In genomic region chr16:88735391-88735790, GRCm38 (mm10) we compare ENCODE assay signal across 25 mouse cellular contexts. TPM values are rescaled to one million over a fixed set of nuclear protein-coding genes. Genes with fewer than 3 reads are reported as not detected.
DNase-seq lines count a peak whose midpoint lies in the region; ATAC-seq and TF ChIP-seq lines count a peak whose summit lies in the region.
"Had no signal": no experiment of that assay in that cellular context is flagged by ENCODE, and none has a peak within 500 bp of the region (broad histone marks: within the 10 kb centered on the region; RNA-seq: fewer than 3 reads in every experiment).

No protein-coding gene starts in this region.

- no peaks in the 10 kb centered on the region for H3K27me3 ChIP-seq in embryonic facial prominence, embryonic 14.5 days (replicated peaks; ENCODE audit: control insufficient read depth, insufficient read depth, low read length)
- no peaks in the 10 kb centered on the region for H3K27me3 ChIP-seq in embryonic facial prominence, embryonic 10.5 days (replicated peaks; ENCODE audit: low read depth, poor library complexity, severe bottlenecking)
- no peaks in the 10 kb centered on the region for H3K27me3 ChIP-seq in hindbrain, postnatal 0 days (ENCODE audit: insufficient read depth, low read length)
- H3K27me3 ChIP-seq in hindbrain, embryonic 11.5 days (ENCODE audit: control insufficient read depth, insufficient read depth, low read length), result no peaks in the 10 kb centered on the region
- H3K27me3 ChIP-seq in midbrain, embryonic 14.5 days (ENCODE audit: control insufficient read depth, insufficient read depth, low read length), result no peaks in the 10 kb centered on the region
- H3K27me3 ChIP-seq in midbrain, embryonic 13.5 days, result no peaks in the 10 kb centered on the region
- H3K27me3 ChIP-seq: embryonic facial prominence, embryonic 12.5 days; forebrain, embryonic 13.5 days; heart, embryonic 13.5 days; hindbrain, embryonic 15.5 days had no signal

- H3K9ac ChIP-seq in embryonic facial prominence, embryonic 14.5 days (ENCODE audit: low read depth, low read length), result no peak overlapping the region
- H3K9ac ChIP-seq in hindbrain, postnatal 0 days (replicated peaks; ENCODE audit: low read length), result no peak overlapping the region
- no peak overlapping the region for H3K9ac ChIP-seq in hindbrain, embryonic 11.5 days (ENCODE audit: low read depth, low read length)
- H3K9ac ChIP-seq in midbrain, embryonic 14.5 days (replicated peaks; ENCODE audit: low read length), result no peak overlapping the region
- no peak overlapping the region for H3K9ac ChIP-seq in midbrain, embryonic 13.5 days (replicated peaks)
- H3K9ac ChIP-seq: embryonic facial prominence, embryonic 12.5 days; forebrain, embryonic 13.5 days; heart, embryonic 13.5 days; hindbrain, embryonic 15.5 days had no signal

- ATAC-seq in embryonic facial prominence, embryonic 14.5 days (ENCODE audit: low read depth), result peak; percentile 53; the same call in 1 of the 2 replicates
- ATAC-seq in hindbrain, postnatal 0 days, result peak; percentile 63; the same call in 1 of the 2 replicates
- no peak for ATAC-seq in hindbrain, embryonic 11.5 days (ENCODE audit: low FRiP score)
- no peak for ATAC-seq in midbrain, embryonic 14.5 days (ENCODE audit: low FRiP score, low TSS enrichment)
- ATAC-seq in midbrain, embryonic 13.5 days, result no peak
- ATAC-seq in granulocyte monocyte progenitor cell, adult 5-6 weeks (replicated peaks; ENCODE audit: poor library complexity, severe bottlenecking), result no peak
- ATAC-seq: forebrain, embryonic 13.5 days had no signal

- H3K4me2 ChIP-seq in embryonic facial prominence, embryonic 14.5 days (ENCODE audit: low read depth, low read length), result no peak overlapping the region
- H3K4me2 ChIP-seq in hindbrain, postnatal 0 days (ENCODE audit: low read depth, low read length), result no peak overlapping the region
- no peak overlapping the region for H3K4me2 ChIP-seq in hindbrain, embryonic 11.5 days (replicated peaks; ENCODE audit: low read depth, low read length)
- no peak overlapping the region for H3K4me2 ChIP-seq in midbrain, embryonic 14.5 days (ENCODE audit: low read length)
- H3K4me2 ChIP-seq in midbrain, embryonic 13.5 days (replicated peaks), result no peak overlapping the region
- H3K4me2 ChIP-seq: embryonic facial prominence, embryonic 12.5 days; forebrain, embryonic 13.5 days; heart, embryonic 13.5 days; hindbrain, embryonic 15.5 days had no signal

- no peaks in the 10 kb centered on the region for H3K9me3 ChIP-seq in embryonic facial prominence, embryonic 14.5 days (ENCODE audit: control insufficient read depth, low read length)
- H3K9me3 ChIP-seq in embryonic facial prominence, embryonic 10.5 days, result no peaks in the 10 kb centered on the region
- no peaks in the 10 kb centered on the region for H3K9me3 ChIP-seq in hindbrain, postnatal 0 days (ENCODE audit: low read length)
- no peaks in the 10 kb centered on the region for H3K9me3 ChIP-seq in hindbrain, embryonic 11.5 days (ENCODE audit: control insufficient read depth, low read length)
- H3K9me3 ChIP-seq in midbrain, embryonic 14.5 days (ENCODE audit: control insufficient read depth, low read length), result no peaks in the 10 kb centered on the region
- H3K9me3 ChIP-seq in midbrain, embryonic 13.5 days, result no peaks in the 10 kb centered on the region
- H3K9me3 ChIP-seq: embryonic facial prominence, embryonic 12.5 days; forebrain, embryonic 13.5 days; heart, embryonic 13.5 days; hindbrain, embryonic 15.5 days had no signal

- no peak for TF ChIP-seq POLR2A in brain, embryonic 14.5 days (IDR thresholded peaks at IDR 0.05; ENCODE audit: borderline replicate concordance, extremely low read depth, insufficient read depth, insufficient read length, poor library complexity, severe bottlenecking)

- no peaks in the 10 kb centered on the region for H3K36me3 ChIP-seq in embryonic facial prominence, embryonic 14.5 days (ENCODE audit: control insufficient read depth, insufficient read depth, low read length)
- H3K36me3 ChIP-seq in embryonic facial prominence, embryonic 10.5 days (replicated peaks), result no peaks in the 10 kb centered on the region
- no peaks in the 10 kb centered on the region for H3K36me3 ChIP-seq in hindbrain, postnatal 0 days (ENCODE audit: insufficient read depth, low read length)
- H3K36me3 ChIP-seq in hindbrain, embryonic 11.5 days (ENCODE audit: control insufficient read depth, insufficient read depth, low read length), result no peaks in the 10 kb centered on the region
- no peaks in the 10 kb centered on the region for H3K36me3 ChIP-seq in midbrain, embryonic 14.5 days (ENCODE audit: control insufficient read depth, insufficient read depth, low read length)
- H3K36me3 ChIP-seq in midbrain, embryonic 13.5 days, result no peaks in the 10 kb centered on the region
- H3K36me3 ChIP-seq: embryonic facial prominence, embryonic 12.5 days; heart, embryonic 13.5 days; hindbrain, embryonic 15.5 days had no signal

- peak; percentile 67 for DNase-seq in embryonic facial prominence, embryonic 14.5 days (ENCODE audit: low spot score)
- no peak for DNase-seq in embryonic facial prominence, embryonic 10.5 days (ENCODE audit: low spot score)
- DNase-seq in hindbrain, postnatal 0 days (ENCODE audit: low spot score), result peak; percentile 65
- no peak for DNase-seq in hindbrain, embryonic 11.5 days (ENCODE audit: low spot score)
- DNase-seq in midbrain, embryonic 14.5 days, result peak; percentile 12
- DNase-seq in brain, embryonic 14.5 days (ENCODE audit: low read depth), result peak; percentile 54
- DNase-seq: adrenal gland, postnatal 10 days; cerebellum, adult 2 months; embryo, embryonic 11 days; gastrocnemius, adult 2 months; gastrocnemius, postnatal 25 days; heart, adult 11 months; heart, postnatal 36 days had no signal

- H3K27ac ChIP-seq in embryonic facial prominence, embryonic 14.5 days (replicated peaks; ENCODE audit: low read depth, low read length), result no peak overlapping the region
- no peak overlapping the region for H3K27ac ChIP-seq in embryonic facial prominence, embryonic 10.5 days (replicated peaks)
- H3K27ac ChIP-seq in hindbrain, postnatal 0 days, result no peak overlapping the region
- no peak overlapping the region for H3K27ac ChIP-seq in hindbrain, embryonic 11.5 days (ENCODE audit: low read depth, low read length)
- no peak overlapping the region for H3K27ac ChIP-seq in midbrain, embryonic 14.5 days (replicated peaks; ENCODE audit: low read depth, low read length)
- no peak overlapping the region for H3K27ac ChIP-seq in midbrain, embryonic 13.5 days
- H3K27ac ChIP-seq: embryonic facial prominence, embryonic 12.5 days; forebrain, embryonic 13.5 days; gastrocnemius, adult 2 months; heart, embryonic 13.5 days; hindbrain, embryonic 15.5 days had no signal

- TF ChIP-seq CTCF in hindbrain, postnatal 0 days (IDR thresholded peaks at IDR 0.05; ENCODE audit: low read depth), result no peak
- no peak for TF ChIP-seq CTCF in brain, embryonic 14.5 days (IDR thresholded peaks at IDR 0.05; ENCODE audit: borderline replicate concordance, extremely low read depth, insufficient read depth, insufficient read length)

- WGBS in embryonic facial prominence, embryonic 14.5 days, result 55% methylated on average over 2 of the region's 2 CpGs
- WGBS in embryonic facial prominence, embryonic 10.5 days, result 71% methylated on average over 2 of the region's 2 CpGs
- 35% methylated on average over 2 of the region's 2 CpGs for WGBS in hindbrain, postnatal 0 days
- WGBS in hindbrain, embryonic 11.5 days, result 79% methylated on average over 2 of the region's 2 CpGs
- WGBS in midbrain, embryonic 14.5 days, result 70% methylated on average over 2 of the region's 2 CpGs
- 70% methylated on average over 2 of the region's 2 CpGs for WGBS in midbrain, embryonic 13.5 days

- no peaks in the 10 kb centered on the region for H3K4me1 ChIP-seq in embryonic facial prominence, embryonic 14.5 days (ENCODE audit: control insufficient read depth, insufficient read depth, low read length)
- no peaks in the 10 kb centered on the region for H3K4me1 ChIP-seq in embryonic facial prominence, embryonic 10.5 days
- H3K4me1 ChIP-seq in hindbrain, postnatal 0 days (ENCODE audit: insufficient read depth, low read length), result no peaks in the 10 kb centered on the region
- no peaks in the 10 kb centered on the region for H3K4me1 ChIP-seq in hindbrain, embryonic 11.5 days (replicated peaks; ENCODE audit: control insufficient read depth, insufficient read depth, low read length)
- H3K4me1 ChIP-seq in midbrain, embryonic 14.5 days (ENCODE audit: control insufficient read depth, insufficient read depth, low read length), result no peaks in the 10 kb centered on the region
- no peaks in the 10 kb centered on the region for H3K4me1 ChIP-seq in midbrain, embryonic 13.5 days (replicated peaks)
- H3K4me1 ChIP-seq: embryonic facial prominence, embryonic 12.5 days; forebrain, embryonic 13.5 days; heart, embryonic 13.5 days; hindbrain, embryonic 15.5 days had no signal

- no peak overlapping the region for H3K4me3 ChIP-seq in embryonic facial prominence, embryonic 14.5 days (ENCODE audit: low read depth, low read length)
- H3K4me3 ChIP-seq in embryonic facial prominence, embryonic 10.5 days, result no peak overlapping the region
- no peak overlapping the region for H3K4me3 ChIP-seq in hindbrain, postnatal 0 days (ENCODE audit: low read length)
- H3K4me3 ChIP-seq in hindbrain, embryonic 11.5 days (ENCODE audit: low read depth, low read length), result no peak overlapping the region
- no peak overlapping the region for H3K4me3 ChIP-seq in midbrain, embryonic 14.5 days (replicated peaks; ENCODE audit: low read depth, low read length)
- H3K4me3 ChIP-seq in midbrain, embryonic 13.5 days (replicated peaks), result no peak overlapping the region
- H3K4me3 ChIP-seq: embryonic facial prominence, embryonic 12.5 days; forebrain, embryonic 13.5 days; gastrocnemius, adult 2 months; heart, embryonic 13.5 days; hindbrain, embryonic 15.5 days had no signal

RNA-seq across cellular contexts. Expression of gene Krtap13-1, which starts 6.7 kb away (rescaled TPM):
- polyA plus RNA-seq in embryonic facial prominence, embryonic 14.5 days (2014; fragmentation: Nextera tagmentation; extraction: Ambion mirVana), result not detected in 2 replicates
- not detected in 2 replicates for polyA plus RNA-seq in embryonic facial prominence, embryonic 10.5 days (2016; fragmentation: Nextera tagmentation; extraction: Ambion mirVana)
- not detected in 2 replicates for total RNA-seq in hindbrain, postnatal 0 days (2014; rRNA removed)
- polyA plus RNA-seq in hindbrain, postnatal 0 days (2015; fragmentation: Nextera tagmentation; extraction: Ambion mirVana), result not detected in 2 replicates
- polyA plus RNA-seq in hindbrain, embryonic 11.5 days (2014; fragmentation: Nextera tagmentation; extraction: Ambion mirVana), result not detected in 2 replicates
- polyA plus RNA-seq in midbrain, embryonic 14.5 days (2014; fragmentation: Nextera tagmentation; extraction: Ambion mirVana), result not detected in 2 replicates
- not detected in 2 replicates for polyA plus RNA-seq in midbrain, embryonic 13.5 days (2015; fragmentation: Nextera tagmentation; extraction: Ambion mirVana)
- polyA plus RNA-seq in brain, embryonic 14.5 days (2012; rRNA removed), result not detected in 2 replicates
- total RNA-seq in granulocyte monocyte progenitor cell, adult 5-6 weeks (2014; fragmentation: Nextera tagmentation), result not detected in 2 replicates
- not detected in 2 replicates for total RNA-seq in granulocyte monocyte progenitor cell, adult 5-6 weeks (2017)
- total RNA-seq: adrenal gland, postnatal 10 days; adrenal gland, postnatal 4 days; common myeloid progenitor, adult 5-6 weeks; gastrocnemius, adult 2 months; gastrocnemius, postnatal 25 days; heart, postnatal 36 days; MEL had no signal
- polyA plus RNA-seq: C2C12; cerebellum, adult 2 months; embryonic facial prominence, embryonic 12.5 days; forebrain, embryonic 13.5 days; heart, embryonic 13.5 days; heart, postnatal 0 days; hindbrain, embryonic 15.5 days; intestine, embryonic 14.5 days had no signal

RNA-seq across cellular contexts. Expression of gene Krtap13, which starts 16.0 kb away (rescaled TPM):
- polyA plus RNA-seq in embryonic facial prominence, embryonic 14.5 days (2014; fragmentation: Nextera tagmentation; extraction: Ambion mirVana), result 0.51 TPM in 1 of 2 replicates, not detected in the other
- polyA plus RNA-seq in embryonic facial prominence, embryonic 10.5 days (2016; fragmentation: Nextera tagmentation; extraction: Ambion mirVana), result not detected in 2 replicates
- total RNA-seq in hindbrain, postnatal 0 days (2014; rRNA removed), result not detected in 2 replicates
- polyA plus RNA-seq in hindbrain, postnatal 0 days (2015; fragmentation: Nextera tagmentation; extraction: Ambion mirVana), result not detected in 2 replicates
- not detected in 2 replicates for polyA plus RNA-seq in hindbrain, embryonic 11.5 days (2014; fragmentation: Nextera tagmentation; extraction: Ambion mirVana)
- not detected in 2 replicates for polyA plus RNA-seq in midbrain, embryonic 14.5 days (2014; fragmentation: Nextera tagmentation; extraction: Ambion mirVana)
- polyA plus RNA-seq in midbrain, embryonic 13.5 days (2015; fragmentation: Nextera tagmentation; extraction: Ambion mirVana), result not detected in 2 replicates
- polyA plus RNA-seq in brain, embryonic 14.5 days (2012; rRNA removed), result not detected in 2 replicates
- total RNA-seq in granulocyte monocyte progenitor cell, adult 5-6 weeks (2014; fragmentation: Nextera tagmentation), result not detected in 2 replicates
- not detected in 2 replicates for total RNA-seq in granulocyte monocyte progenitor cell, adult 5-6 weeks (2017)
- total RNA-seq: adrenal gland, postnatal 10 days; adrenal gland, postnatal 4 days; common myeloid progenitor, adult 5-6 weeks; gastrocnemius, adult 2 months; gastrocnemius, postnatal 25 days; heart, postnatal 36 days; MEL had no signal
- polyA plus RNA-seq: C2C12; cerebellum, adult 2 months; embryonic facial prominence, embryonic 12.5 days; forebrain, embryonic 13.5 days; heart, embryonic 13.5 days; heart, postnatal 0 days; hindbrain, embryonic 15.5 days; intestine, embryonic 14.5 days had no signal

RNA-seq across cellular contexts. Expression of gene 2310034C09Rik, which starts 23.3 kb away (rescaled TPM):
- 1.8 TPM in 1 of 2 replicates, not detected in the other for polyA plus RNA-seq in embryonic facial prominence, embryonic 14.5 days (2014; fragmentation: Nextera tagmentation; extraction: Ambion mirVana)
- polyA plus RNA-seq in embryonic facial prominence, embryonic 10.5 days (2016; fragmentation: Nextera tagmentation; extraction: Ambion mirVana), result not detected in 2 replicates
- total RNA-seq in hindbrain, postnatal 0 days (2014; rRNA removed), result not detected in 2 replicates
- polyA plus RNA-seq in hindbrain, postnatal 0 days (2015; fragmentation: Nextera tagmentation; extraction: Ambion mirVana), result not detected in 2 replicates
- not detected in 2 replicates for polyA plus RNA-seq in hindbrain, embryonic 11.5 days (2014; fragmentation: Nextera tagmentation; extraction: Ambion mirVana)
- not detected in 2 replicates for polyA plus RNA-seq in midbrain, embryonic 14.5 days (2014; fragmentation: Nextera tagmentation; extraction: Ambion mirVana)
- polyA plus RNA-seq in midbrain, embryonic 13.5 days (2015; fragmentation: Nextera tagmentation; extraction: Ambion mirVana), result not detected in 2 replicates
- not detected in 2 replicates for polyA plus RNA-seq in brain, embryonic 14.5 days (2012; rRNA removed)
- total RNA-seq in granulocyte monocyte progenitor cell, adult 5-6 weeks (2014; fragmentation: Nextera tagmentation), result not detected in 2 replicates
- total RNA-seq in granulocyte monocyte progenitor cell, adult 5-6 weeks (2017), result not detected in 2 replicates
- total RNA-seq: adrenal gland, postnatal 10 days; adrenal gland, postnatal 4 days; common myeloid progenitor, adult 5-6 weeks; gastrocnemius, adult 2 months; gastrocnemius, postnatal 25 days; heart, postnatal 36 days; MEL had no signal
- polyA plus RNA-seq: C2C12; cerebellum, adult 2 months; embryonic facial prominence, embryonic 12.5 days; forebrain, embryonic 13.5 days; heart, embryonic 13.5 days; heart, postnatal 0 days; hindbrain, embryonic 15.5 days; intestine, embryonic 14.5 days had no signal

RNA-seq across cellular contexts. Expression of gene 2310061N02Rik, which starts 27.6 kb away (rescaled TPM):
- not detected in 2 replicates for polyA plus RNA-seq in embryonic facial prominence, embryonic 14.5 days (2014; fragmentation: Nextera tagmentation; extraction: Ambion mirVana)
- polyA plus RNA-seq in embryonic facial prominence, embryonic 10.5 days (2016; fragmentation: Nextera tagmentation; extraction: Ambion mirVana), result not detected in 2 replicates
- not detected in 2 replicates for total RNA-seq in hindbrain, postnatal 0 days (2014; rRNA removed)
- not detected in 2 replicates for polyA plus RNA-seq in hindbrain, postnatal 0 days (2015; fragmentation: Nextera tagmentation; extraction: Ambion mirVana)
- not detected in 2 replicates for polyA plus RNA-seq in hindbrain, embryonic 11.5 days (2014; fragmentation: Nextera tagmentation; extraction: Ambion mirVana)
- not detected in 2 replicates for polyA plus RNA-seq in midbrain, embryonic 14.5 days (2014; fragmentation: Nextera tagmentation; extraction: Ambion mirVana)
- not detected in 2 replicates for polyA plus RNA-seq in midbrain, embryonic 13.5 days (2015; fragmentation: Nextera tagmentation; extraction: Ambion mirVana)
- polyA plus RNA-seq in brain, embryonic 14.5 days (2012; rRNA removed), result not detected in 2 replicates
- total RNA-seq in granulocyte monocyte progenitor cell, adult 5-6 weeks (2014; fragmentation: Nextera tagmentation), result not detected in 2 replicates
- not detected in 2 replicates for total RNA-seq in granulocyte monocyte progenitor cell, adult 5-6 weeks (2017)
- total RNA-seq: adrenal gland, postnatal 10 days; adrenal gland, postnatal 4 days; common myeloid progenitor, adult 5-6 weeks; gastrocnemius, adult 2 months; gastrocnemius, postnatal 25 days; heart, postnatal 36 days; MEL had no signal
- polyA plus RNA-seq: C2C12; cerebellum, adult 2 months; embryonic facial prominence, embryonic 12.5 days; forebrain, embryonic 13.5 days; heart, embryonic 13.5 days; heart, postnatal 0 days; hindbrain, embryonic 15.5 days; intestine, embryonic 14.5 days had no signal

RNA-seq across cellular contexts. Expression of gene 2310057N15Rik, which starts 38.6 kb away (rescaled TPM):
- polyA plus RNA-seq in embryonic facial prominence, embryonic 14.5 days (2014; fragmentation: Nextera tagmentation; extraction: Ambion mirVana), result not detected in 2 replicates
- polyA plus RNA-seq in embryonic facial prominence, embryonic 10.5 days (2016; fragmentation: Nextera tagmentation; extraction: Ambion mirVana), result not detected in 2 replicates
- total RNA-seq in hindbrain, postnatal 0 days (2014; rRNA removed), result not detected in 2 replicates
- not detected in 2 replicates for polyA plus RNA-seq in hindbrain, postnatal 0 days (2015; fragmentation: Nextera tagmentation; extraction: Ambion mirVana)
- polyA plus RNA-seq in hindbrain, embryonic 11.5 days (2014; fragmentation: Nextera tagmentation; extraction: Ambion mirVana), result not detected in 2 replicates
- not detected in 2 replicates for polyA plus RNA-seq in midbrain, embryonic 14.5 days (2014; fragmentation: Nextera tagmentation; extraction: Ambion mirVana)
- not detected in 2 replicates for polyA plus RNA-seq in midbrain, embryonic 13.5 days (2015; fragmentation: Nextera tagmentation; extraction: Ambion mirVana)
- polyA plus RNA-seq in brain, embryonic 14.5 days (2012; rRNA removed), result not detected in 2 replicates
- not detected in 2 replicates for total RNA-seq in granulocyte monocyte progenitor cell, adult 5-6 weeks (2014; fragmentation: Nextera tagmentation)
- not detected in 2 replicates for total RNA-seq in granulocyte monocyte progenitor cell, adult 5-6 weeks (2017)
- total RNA-seq: adrenal gland, postnatal 10 days; adrenal gland, postnatal 4 days; common myeloid progenitor, adult 5-6 weeks; gastrocnemius, adult 2 months; gastrocnemius, postnatal 25 days; heart, postnatal 36 days; MEL had no signal
- polyA plus RNA-seq: C2C12; cerebellum, adult 2 months; embryonic facial prominence, embryonic 12.5 days; forebrain, embryonic 13.5 days; heart, embryonic 13.5 days; heart, postnatal 0 days; hindbrain, embryonic 15.5 days; intestine, embryonic 14.5 days had no signal

Comparison
In these comparisons a context has a peak if more than half of its experiments do, and no peak if none do; other contexts are left out.
1. ATAC-seq: peak in embryonic facial prominence, embryonic 14.5 days (single experiment) and hindbrain, postnatal 0 days (single experiment); none in hindbrain, embryonic 11.5 days (single experiment), midbrain, embryonic 14.5 days (single experiment), midbrain, embryonic 13.5 days (single experiment) and granulocyte monocyte progenitor cell, adult 5-6 weeks (single experiment).
2. DNase-seq: peak in embryonic facial prominence, embryonic 14.5 days (single experiment), hindbrain, postnatal 0 days (single experiment), midbrain, embryonic 14.5 days (single experiment) and brain, embryonic 14.5 days (single experiment); none in embryonic facial prominence, embryonic 10.5 days (single experiment) and hindbrain, embryonic 11.5 days (single experiment).